Comparison of ENCODE assay signal across 8 mouse cellular contexts in genomic region chr5:64513155-64513945, GRCm38 (mm10).
DNase-seq lines count a peak whose midpoint lies in the region; ATAC-seq and TF ChIP-seq lines count a peak whose summit lies in the region.
"Had no signal": no experiment of that assay in that cellular context is flagged by ENCODE, and none has a peak within 500 bp of the region (broad histone marks: within the 10 kb centered on the region; RNA-seq: fewer than 3 reads in every experiment).

No protein-coding gene starts in this region.

- H3K9me3 ChIP-seq in midbrain, embryonic 13.5 days = no peaks in the 10 kb centered on the region
- no peaks in the 10 kb centered on the region for H3K9me3 ChIP-seq in midbrain, embryonic 16.5 days (replicated peaks; ENCODE audit: control insufficient read depth, low read length, poor library complexity, severe bottlenecking)
- H3K9me3 ChIP-seq: liver, embryonic 13.5 days had no signal

- no peak overlapping the region for H3K27ac ChIP-seq in midbrain, embryonic 13.5 days
- H3K27ac ChIP-seq in midbrain, embryonic 16.5 days (ENCODE audit: low read length) = no peak overlapping the region
- H3K27ac ChIP-seq in cerebellum, adult 2 months (ENCODE audit: insufficient read depth, low read length) = no peak overlapping the region
- no peak overlapping the region for H3K27ac ChIP-seq in gastrocnemius, adult 2 months
- H3K27ac ChIP-seq: liver, embryonic 13.5 days had no signal

- H3K9ac ChIP-seq in midbrain, embryonic 13.5 days (replicated peaks) = no peak overlapping the region
- H3K9ac ChIP-seq in midbrain, embryonic 16.5 days (ENCODE audit: low read depth, low read length) = no peak overlapping the region
- H3K9ac ChIP-seq: liver, embryonic 13.5 days had no signal

- H3K4me2 ChIP-seq in midbrain, embryonic 13.5 days (replicated peaks) = no peak overlapping the region
- H3K4me2 ChIP-seq in midbrain, embryonic 16.5 days (ENCODE audit: low read length) = no peak overlapping the region
- H3K4me2 ChIP-seq: liver, embryonic 13.5 days had no signal

- TF ChIP-seq CTCF in cerebellum, adult 2 months (IDR thresholded peaks at IDR 0.05; ENCODE audit: borderline replicate concordance, insufficient read depth, low read depth, low read length) = no peak
- no peak for TF ChIP-seq CTCF in gastrocnemius, adult 2 months (IDR thresholded peaks at IDR 0.05)

- no peaks in the 10 kb centered on the region for H3K4me1 ChIP-seq in midbrain, embryonic 13.5 days (replicated peaks)
- no peaks in the 10 kb centered on the region for H3K4me1 ChIP-seq in midbrain, embryonic 16.5 days (ENCODE audit: control insufficient read depth, insufficient read depth, low read length)
- peaks cover 3% of the 10 kb centered on the region; the same call in 1 of the 2 replicates for H3K4me1 ChIP-seq in cerebellum, adult 2 months (ENCODE audit: control insufficient read depth, insufficient read depth, low read length)

- DNase-seq in cerebellum, adult 2 months = peak; percentile 74
- DNase-seq in frontal cortex, postnatal 10 days (ENCODE audit: low spot score in 2 of 2) = peak; percentile 27 to 33
- peak; percentile 56 to 57 for DNase-seq in right cerebral cortex, adult 2 months (ENCODE audit: low spot score in 2 of 2)
- DNase-seq in adrenal gland, postnatal 10 days = no peak
- DNase-seq in gastrocnemius, adult 2 months = no peak
- DNase-seq: liver, embryonic 13.5 days had no signal

- no peaks in the 10 kb centered on the region for H3K36me3 ChIP-seq in midbrain, embryonic 13.5 days
- H3K36me3 ChIP-seq in midbrain, embryonic 16.5 days (ENCODE audit: control insufficient read depth, insufficient read depth, low read length) = no peaks in the 10 kb centered on the region
- H3K36me3 ChIP-seq: liver, embryonic 13.5 days had no signal

- no peak for TF ChIP-seq POLR2A in cerebellum, adult 2 months (IDR thresholded peaks at IDR 0.05; ENCODE audit: borderline replicate concordance, insufficient read depth, low read length)

- intact Hi-C loops in gastrocnemius, adult 2 months (cut with DNase I) = no loop called here

- no peaks in the 10 kb centered on the region for H3K27me3 ChIP-seq in midbrain, embryonic 13.5 days
- H3K27me3 ChIP-seq in midbrain, embryonic 16.5 days (ENCODE audit: control insufficient read depth, insufficient read depth, low read depth, low read length) = no peaks in the 10 kb centered on the region
- no peaks in the 10 kb centered on the region for H3K27me3 ChIP-seq in cerebellum, adult 2 months (ENCODE audit: control insufficient read depth, insufficient read depth, low read length)
- H3K27me3 ChIP-seq: liver, embryonic 13.5 days had no signal

- ATAC-seq in midbrain, embryonic 13.5 days = 0 out of 2 replicates have a peak, but pooled peaks have one; percentile 9
- ATAC-seq in midbrain, embryonic 16.5 days = no peak

- no peak overlapping the region for H3K4me3 ChIP-seq in midbrain, embryonic 13.5 days (replicated peaks)
- no peak overlapping the region for H3K4me3 ChIP-seq in midbrain, embryonic 16.5 days (ENCODE audit: low read depth, low read length)
- peak overlapping the region; percentile 56 for H3K4me3 ChIP-seq in cerebellum, adult 2 months (replicated peaks; ENCODE audit: insufficient read depth, low read depth, low read length)
- H3K4me3 ChIP-seq in gastrocnemius, adult 2 months = no peak overlapping the region
- H3K4me3 ChIP-seq: liver, embryonic 13.5 days had no signal

- 86% methylated on average over 20 of the region's 20 CpGs for WGBS in midbrain, embryonic 13.5 days
- 80% methylated on average over 19 of the region's 20 CpGs for WGBS in midbrain, embryonic 16.5 days
- 29% methylated on average over 20 of the region's 20 CpGs for WGBS in cerebellum, adult 2 months

Comparison
In these comparisons a context has a peak if more than half of its experiments do, and no peak if none do; other contexts are left out.
1. DNase-seq: peak in cerebellum, adult 2 months (2 of 2), frontal cortex, postnatal 10 days (2 of 2) and right cerebral cortex, adult 2 months (2 of 2); none in adrenal gland, postnatal 10 days (single experiment) and gastrocnemius, adult 2 months (single experiment).